Mouse (Mus musculus) right cerebral cortex, adult 18-20 months (tissue): ENCODE data around the gene Zbtb2.

Source experiments
- DNase-seq: peaks from one replicate; pipeline ENCODE4 v3.0.0; 2022; ENCODE audit warnings: mixed read lengths

Gene Zbtb2

DNA sequence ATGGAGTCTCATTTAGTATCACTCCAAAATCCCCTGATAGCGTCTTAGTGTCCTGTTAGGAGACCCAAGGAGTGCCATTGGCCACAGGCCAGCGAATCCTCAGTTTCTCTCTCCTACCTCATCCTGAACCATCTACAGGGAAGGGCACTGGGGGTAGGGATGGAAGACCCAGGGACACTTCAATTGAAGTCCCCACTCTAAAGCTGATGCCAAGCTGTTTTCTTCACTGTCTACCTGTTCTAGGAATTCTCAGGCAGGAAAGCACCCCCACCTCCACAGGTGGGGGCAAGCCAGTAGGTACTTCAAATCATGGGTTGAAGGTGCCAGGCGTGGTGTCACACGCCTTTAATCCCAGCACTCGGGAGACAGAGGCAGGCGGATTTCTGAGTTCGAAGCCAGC, 3.7 kb downstream of the Zbtb2 start:
- no peak for DNase-seq

DNA sequence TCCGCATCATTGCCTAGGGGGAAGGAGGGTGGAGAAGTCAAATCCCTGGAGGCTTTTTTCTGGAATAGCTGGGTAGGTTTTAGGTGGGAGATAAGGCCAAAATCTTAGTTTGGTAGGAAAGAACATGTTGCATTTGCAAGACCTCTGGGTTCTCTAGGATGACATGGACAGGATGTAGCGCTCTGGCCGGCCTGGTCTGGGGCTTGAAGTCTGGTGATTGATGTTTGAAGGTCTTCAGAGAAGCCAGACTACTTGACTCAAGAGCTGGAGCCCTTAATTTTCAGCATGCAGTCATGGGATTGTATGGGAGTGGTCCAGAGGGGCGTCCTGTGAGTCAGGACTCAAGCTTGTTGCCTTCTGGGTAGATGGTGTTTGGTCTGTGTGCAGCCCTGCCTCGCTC, 7.2 kb downstream of the Zbtb2 start:
- DNase-seq, result no peak

- DNase-seq, result no peak
Measured at GRCm38 (mm10) chr10:4376931-4377330, 11.0 kb downstream of the Zbtb2 start.

DNA sequence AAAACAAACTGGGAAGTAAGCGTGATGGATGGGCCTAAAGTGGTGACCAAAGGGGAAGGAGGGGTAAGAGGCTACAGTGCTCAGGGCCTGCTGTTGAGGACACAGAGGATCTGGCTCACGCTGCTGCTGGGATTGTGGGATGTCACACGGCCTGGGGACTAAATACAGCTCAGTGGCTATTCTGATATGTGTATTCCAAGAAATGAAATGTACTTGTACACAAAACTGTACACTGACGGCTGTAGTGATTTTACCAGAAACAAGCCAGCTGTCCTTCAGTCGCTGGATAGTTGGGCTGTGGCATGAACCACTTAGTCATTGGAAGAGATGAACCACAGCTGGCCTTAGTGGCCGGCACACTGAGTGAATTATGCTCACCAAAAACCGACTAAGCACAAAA, 11.4 kb downstream of the Zbtb2 start:
- no peak for DNase-seq

GRCm38 (mm10) chr10:4375267-4375666, 12.6 kb downstream of the Zbtb2 start:
- DNase-seq, result no peak

- DNase-seq, result no peak
Measured at GRCm38 (mm10) chr10:4374734-4375133, 13.2 kb downstream of the Zbtb2 start.

DNA sequence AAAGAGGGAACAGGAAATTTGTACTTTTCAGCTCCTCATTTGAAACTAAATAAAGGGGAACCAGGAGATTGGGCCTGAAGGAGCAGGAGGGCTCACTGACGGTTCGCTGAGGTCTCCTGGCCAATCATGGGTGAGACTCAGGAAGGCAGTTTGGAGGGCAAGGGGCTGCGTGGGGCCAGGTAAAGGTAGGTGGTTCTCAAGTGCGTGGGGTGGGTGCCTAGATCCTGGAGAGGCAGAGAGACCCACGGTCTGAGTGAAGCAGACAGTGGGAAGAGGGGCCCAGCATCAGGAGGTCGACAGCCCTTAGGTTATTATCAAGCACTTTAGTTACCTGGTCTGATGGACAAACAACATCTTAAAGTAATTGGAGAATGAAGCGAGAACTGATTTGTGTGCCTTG, 13.7 kb downstream of the Zbtb2 start:
- DNase-seq, result no peak

GRCm38 (mm10) chr10:4373558-4373957, 14.3 kb downstream of the Zbtb2 start:
- no peak for DNase-seq

GRCm38 (mm10) chr10:4372011-4372410, 15.9 kb downstream of the Zbtb2 start:
- peak; percentile 60 for DNase-seq

DNA sequence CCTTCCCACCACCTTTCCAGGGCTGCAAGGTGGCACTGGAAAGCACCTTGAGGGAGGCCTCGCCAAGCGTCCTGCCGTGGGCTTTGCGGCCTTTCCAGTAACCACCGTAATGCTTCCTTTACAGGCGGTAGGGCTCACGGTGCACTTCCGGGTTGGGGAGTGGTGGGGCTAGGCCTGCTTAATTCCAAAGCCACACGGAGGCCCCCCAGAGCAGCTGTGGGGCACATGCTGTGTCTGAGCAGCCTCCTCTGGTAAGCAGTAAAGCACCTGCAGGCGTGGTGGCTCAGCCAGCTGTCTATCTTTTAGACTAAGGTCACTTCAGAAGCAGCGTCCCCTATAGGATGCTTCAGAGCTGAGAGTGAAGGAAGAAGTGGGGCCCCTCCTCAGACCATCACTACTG, 17.8 kb downstream of the Zbtb2 start:
- DNase-seq, result no peak

DNA sequence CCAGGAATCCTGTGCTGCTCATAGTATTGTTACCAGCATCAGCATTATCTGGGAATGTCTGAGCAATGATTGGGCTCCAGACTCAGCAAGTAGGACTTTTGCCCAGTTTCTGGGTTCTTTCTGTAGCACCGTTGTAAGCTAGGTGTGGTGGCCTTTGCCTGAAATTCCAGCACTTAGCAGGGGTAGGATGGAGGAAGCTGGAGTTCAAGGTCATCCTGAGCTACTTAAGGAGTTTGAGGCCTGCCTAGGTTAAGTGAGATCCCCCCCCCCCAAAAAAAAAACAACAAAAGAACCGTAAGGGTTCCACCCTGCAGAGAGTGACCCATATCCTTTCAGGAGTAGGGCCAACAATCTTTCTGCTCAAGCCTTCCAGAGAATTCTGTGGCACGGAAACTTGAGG, 23.3 kb downstream of the Zbtb2 start:
- DNase-seq, result no peak

- DNase-seq, result no peak
Measured at GRCm38 (mm10) chr10:4357435-4357834, 30.5 kb downstream of the Zbtb2 start.

- no peak for DNase-seq
Measured at GRCm38 (mm10) chr10:4356640-4357039, 31.3 kb downstream of the Zbtb2 start.

DNA sequence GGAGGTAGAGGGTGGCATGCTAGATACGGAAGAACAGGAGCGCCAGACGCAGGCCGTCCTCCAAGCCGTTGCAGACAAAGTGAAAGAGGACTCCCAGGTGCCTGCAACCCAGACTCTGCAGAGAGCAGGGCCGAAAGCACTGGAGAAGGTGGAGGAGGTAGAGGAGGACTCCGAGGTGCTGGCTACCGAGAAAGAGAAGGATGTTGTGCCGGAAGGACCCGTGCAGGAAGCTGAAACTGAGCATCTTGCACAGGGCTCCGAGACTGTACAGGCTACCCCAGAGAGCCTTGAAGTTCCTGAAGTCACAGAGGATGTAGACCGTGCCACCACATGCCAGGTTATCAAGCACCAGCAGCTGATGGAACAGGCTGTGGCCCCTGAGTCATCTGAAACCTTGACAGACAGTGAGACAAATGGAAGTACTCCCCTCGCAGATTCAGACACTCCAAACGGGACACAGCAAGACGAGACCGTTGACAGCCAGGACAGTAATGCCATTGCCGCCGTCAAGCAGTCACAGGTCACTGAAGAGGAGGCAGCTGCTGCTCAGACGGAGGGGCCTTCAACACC, 31.9 kb downstream of the Zbtb2 start:
- no peak for DNase-seq

DNA sequence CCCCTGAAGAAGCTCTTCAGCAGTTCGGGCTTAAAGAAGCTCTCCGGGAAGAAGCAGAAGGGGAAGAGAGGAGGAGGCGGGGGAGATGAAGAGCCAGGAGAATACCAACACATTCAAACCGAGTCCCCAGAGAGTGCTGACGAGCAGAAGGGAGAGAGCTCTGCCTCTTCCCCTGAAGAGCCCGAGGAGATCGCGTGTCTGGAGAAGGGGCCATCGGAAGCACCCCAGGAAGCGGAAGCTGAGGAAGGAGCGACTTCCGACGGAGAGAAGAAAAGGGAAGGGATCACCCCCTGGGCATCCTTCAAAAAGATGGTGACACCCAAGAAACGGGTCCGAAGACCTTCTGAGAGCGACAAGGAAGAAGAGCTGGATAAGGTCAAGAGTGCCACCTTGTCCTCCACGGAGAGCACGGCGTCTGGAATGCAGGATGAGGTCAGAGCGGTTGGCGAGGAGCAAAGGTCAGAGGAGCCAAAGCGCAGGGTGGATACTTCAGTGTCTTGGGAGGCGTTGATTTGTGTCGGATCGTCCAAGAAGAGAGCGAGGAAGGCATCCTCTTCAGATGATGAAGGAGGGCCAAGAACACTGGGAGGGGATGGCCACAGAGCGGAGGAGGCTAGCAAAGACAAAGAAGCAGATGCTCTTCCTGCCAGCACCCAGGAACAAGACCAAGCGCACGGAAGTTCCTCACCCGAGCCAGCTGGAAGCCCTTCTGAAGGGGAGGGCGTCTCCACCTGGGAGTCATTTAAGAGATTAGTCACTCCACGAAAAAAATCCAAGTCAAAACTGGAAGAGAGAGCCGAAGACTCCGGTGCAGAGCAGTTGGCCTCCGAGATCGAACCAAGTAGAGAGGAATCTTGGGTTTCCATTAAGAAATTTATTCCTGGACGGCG, 33.3 kb downstream of the Zbtb2 start:
- no peak for DNase-seq

DNA sequence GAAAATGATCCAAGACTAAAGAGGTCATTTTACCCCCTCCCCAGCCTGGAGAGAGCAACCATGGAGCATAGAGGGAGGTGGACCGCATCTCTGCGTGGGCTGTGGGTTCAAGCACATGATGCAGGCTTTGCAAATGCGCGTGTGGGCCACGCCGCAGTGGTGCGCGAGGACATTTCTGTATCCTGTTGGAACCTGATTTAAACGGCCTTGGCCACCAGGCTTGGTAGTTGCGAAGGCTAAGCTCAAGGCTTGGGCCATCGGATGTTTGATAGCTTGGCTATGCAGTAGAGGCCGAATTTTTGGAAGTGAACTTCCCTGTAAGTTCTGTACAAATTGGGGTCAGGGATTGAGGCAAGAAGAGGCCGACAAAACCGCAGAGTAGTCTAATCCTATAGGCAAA, 40.3 kb downstream of the Zbtb2 start:
- DNase-seq, result no peak

- no peak for DNase-seq
Measured at GRCm38 (mm10) chr10:4347136-4347492, 40.8 kb downstream of the Zbtb2 start.

- DNase-seq, result peak; percentile 82
Measured at GRCm38 (mm10) chr10:4346489-4347135, 41.3 kb downstream of the Zbtb2 start.

GRCm38 (mm10) chr10:4341430-4341829, 46.5 kb downstream of the Zbtb2 start:
- peak; percentile 25 for DNase-seq

GRCm38 (mm10) chr10:4338863-4339461, 48.9 kb downstream of the Zbtb2 start:
- DNase-seq, result no peak

DNA sequence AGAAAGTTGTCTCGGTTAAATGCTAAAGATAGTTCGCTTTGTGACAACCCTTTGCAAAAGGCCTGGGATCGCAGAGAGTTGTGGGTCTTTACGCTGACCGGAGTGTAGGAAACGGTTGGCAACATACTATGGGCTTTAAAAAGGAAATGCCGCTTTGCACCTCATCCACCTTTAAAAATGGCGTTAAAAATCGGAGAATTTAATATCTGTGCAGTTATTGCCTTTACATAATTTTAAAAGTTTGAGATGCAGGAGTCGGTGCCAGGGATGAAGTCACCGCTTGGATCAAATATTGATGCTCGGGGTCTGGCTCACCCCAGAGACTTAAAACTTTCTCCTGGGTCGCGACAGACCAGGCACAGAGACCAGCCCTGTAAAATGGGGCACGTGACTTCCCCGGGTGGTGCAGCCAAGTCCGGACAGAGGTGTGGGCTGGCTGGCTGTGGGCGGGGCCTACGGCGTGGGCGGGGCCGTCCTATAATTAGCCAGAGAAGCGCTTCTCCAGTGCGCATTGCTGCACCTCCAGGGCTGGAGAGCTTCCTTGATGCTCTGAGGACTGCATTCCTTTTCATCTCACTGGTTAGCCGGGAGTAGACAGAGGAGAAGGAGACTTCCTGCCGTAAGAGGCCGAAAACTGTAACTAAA, 53.7 kb downstream of the Zbtb2 start:
- DNase-seq, result peak; percentile 58

DNA sequence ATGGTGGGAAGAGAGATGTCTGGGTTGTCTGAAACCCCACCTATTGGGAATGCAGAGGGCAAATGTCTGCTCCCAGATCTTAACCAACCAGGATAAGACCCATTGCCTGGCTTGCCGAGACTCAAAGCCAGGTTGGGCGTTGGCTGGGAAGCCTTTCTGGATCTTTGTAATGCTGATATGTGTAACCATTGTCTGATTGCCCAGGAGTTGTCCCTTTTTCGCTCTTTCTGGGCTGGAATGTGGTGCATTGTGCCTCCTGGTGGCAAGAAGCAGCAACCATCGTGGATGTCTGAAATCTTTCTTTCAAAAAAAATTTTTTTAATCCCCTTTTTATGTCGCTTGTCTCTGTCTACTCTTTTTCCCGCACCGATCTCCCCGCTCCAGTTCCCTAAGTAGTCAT, 54.6 kb downstream of the Zbtb2 start:
- no peak for DNase-seq
